Mouse (Mus musculus): ENCODE data around the gene Wasf3. TPM values are rescaled to one million over a fixed set of nuclear protein-coding genes. Genes with fewer than 3 reads are reported as not detected.

Gene Wasf3
- 1.1 and 11.8 TPM in 2 replicates for polyA plus RNA-seq (2012; rRNA removed; ENCODE audit: low replicate concordance)

DNA sequence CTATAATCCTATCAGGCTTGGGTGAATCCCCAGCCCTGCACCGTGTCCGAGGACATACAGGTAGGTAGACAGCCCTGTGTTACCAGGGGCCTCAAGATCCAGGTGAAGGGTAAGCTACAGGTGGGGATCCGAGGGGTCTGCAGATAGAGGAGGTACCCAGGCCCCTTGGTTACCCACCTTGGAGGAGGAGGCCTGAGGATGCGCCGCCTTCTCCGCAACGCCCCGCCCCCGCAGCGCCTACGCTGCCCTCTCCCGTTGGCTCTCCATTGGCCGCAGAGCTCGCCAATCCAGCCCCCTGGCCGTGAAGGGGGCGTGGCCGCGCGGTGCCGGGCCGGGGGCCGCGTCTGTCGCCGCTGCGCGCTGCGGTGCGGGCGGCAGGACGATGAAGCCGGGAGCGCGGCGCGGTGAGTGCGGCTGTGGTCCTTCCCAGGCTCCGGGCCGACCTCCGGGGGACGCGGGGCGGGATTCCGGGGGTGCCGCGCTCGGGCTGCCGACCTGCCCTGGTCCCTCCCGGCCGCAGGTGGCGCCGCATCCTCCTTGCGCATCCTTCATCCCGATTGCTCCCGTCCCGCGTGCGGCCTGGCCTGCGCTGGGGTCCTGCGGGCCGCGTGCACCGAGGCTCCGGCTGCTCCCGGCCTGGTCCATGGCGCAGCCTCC, at the start of gene Wasf3:
Gene Wasf3 (plus strand): TSS at position 51 of the 657 bp plus-strand sequence.

DNA sequence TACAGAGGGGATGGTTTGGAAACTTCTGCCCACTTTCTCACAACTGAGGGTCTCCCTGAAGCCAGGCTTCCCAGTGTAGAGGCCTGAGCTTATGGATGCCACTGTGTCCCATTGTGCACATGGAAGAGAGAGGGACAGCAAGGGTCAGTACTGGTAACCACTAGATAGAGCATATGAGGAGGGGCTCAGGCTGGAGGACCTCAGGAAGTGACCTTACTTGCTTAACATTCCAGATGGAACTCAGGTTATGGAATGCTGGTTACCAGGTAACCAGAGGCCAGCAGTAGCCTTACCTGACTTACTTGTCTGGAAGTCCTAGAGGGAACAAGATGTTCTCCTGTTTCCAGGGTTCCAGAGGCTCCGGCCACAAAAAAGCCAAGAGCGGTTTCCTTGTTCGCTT, 96.9 kb downstream of the Wasf3 start, which contains the start of gene Gm6408:
Gene Gm6408 (plus strand): TSS at position 301 of the 400 bp plus-strand sequence.

GRCm38 (mm10) chr5:146491063-146491462, 106.3 kb downstream of the Wasf3 start, which contains the start of gene Gm6370:
Gm6370 (plus strand) TSS chr5:146491363.

DNA sequence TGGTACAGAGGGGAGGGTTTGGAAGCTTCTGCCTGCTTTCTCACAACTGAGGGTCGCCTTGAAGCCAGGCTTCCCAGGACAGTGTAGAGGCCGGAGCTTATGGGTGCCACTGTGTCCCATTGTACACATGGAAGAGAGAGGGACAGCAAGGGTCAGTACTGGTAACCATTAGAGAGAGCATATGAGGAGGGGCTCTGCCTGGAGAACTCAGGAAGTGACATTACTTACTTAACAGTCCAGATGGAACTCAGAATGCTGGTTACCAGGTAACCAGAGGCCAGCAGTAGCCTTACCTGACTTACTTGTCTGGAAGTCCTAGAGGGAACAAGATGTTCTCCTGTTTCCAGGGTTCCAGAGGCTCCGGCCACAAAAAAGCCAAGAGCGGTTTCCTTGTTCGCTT, 117.3 kb downstream of the Wasf3 start, which contains the start of gene 4930449I24Rik:
Gene 4930449I24Rik (plus strand): TSS at position 301 of the 400 bp plus-strand sequence.

GRCm38 (mm10) chr5:146513823-146514222, 129.0 kb downstream of the Wasf3 start, which contains the start of gene Gm3402:
Gm3402 (plus strand) TSS chr5:146514123.

Other genes with a start within 250 kb of the Wasf3 start
- gene Gm5565, start 224.4 kb upstream of the Wasf3 start, polyA plus RNA-seq (2012; rRNA removed; ENCODE audit: low replicate concordance), result not detected in 2 replicates
- not detected in 2 replicates for gene Gm6309, start 214.3 kb upstream of the Wasf3 start, polyA plus RNA-seq (2012; rRNA removed; ENCODE audit: low replicate concordance)
- 0.70 and 0.84 TPM in 2 replicates for gene 1700001J03Rik, start 199.7 kb upstream of the Wasf3 start, polyA plus RNA-seq (2012; rRNA removed; ENCODE audit: low replicate concordance)
- gene Rnf6, start 163.4 kb upstream of the Wasf3 start, polyA plus RNA-seq (2012; rRNA removed; ENCODE audit: low replicate concordance), result 23.9 and 27.3 TPM in 2 replicates
- gene Cdk8, start 153.8 kb upstream of the Wasf3 start, polyA plus RNA-seq (2012; rRNA removed; ENCODE audit: low replicate concordance), result 32.0 and 40.5 TPM in 2 replicates
- not detected in 2 replicates for gene Gm6408, start 97.0 kb downstream of the Wasf3 start, polyA plus RNA-seq (2012; rRNA removed; ENCODE audit: low replicate concordance)
- gene Gm6370, start 106.4 kb downstream of the Wasf3 start, polyA plus RNA-seq (2012; rRNA removed; ENCODE audit: low replicate concordance), result not detected in 2 replicates
- not detected in 2 replicates for gene 4930449I24Rik, start 117.4 kb downstream of the Wasf3 start, polyA plus RNA-seq (2012; rRNA removed; ENCODE audit: low replicate concordance)
- not detected in 2 replicates for gene Gm3402, start 129.1 kb downstream of the Wasf3 start, polyA plus RNA-seq (2012; rRNA removed; ENCODE audit: low replicate concordance)
- gene Gm3404, start 140.8 kb downstream of the Wasf3 start, polyA plus RNA-seq (2012; rRNA removed; ENCODE audit: low replicate concordance), result not detected in 2 replicates
- gene Gm3409, start 152.7 kb downstream of the Wasf3 start, polyA plus RNA-seq (2012; rRNA removed; ENCODE audit: low replicate concordance), result not detected in 2 replicates
- not detected in 2 replicates for gene Gm3415, start 171.2 kb downstream of the Wasf3 start, polyA plus RNA-seq (2012; rRNA removed; ENCODE audit: low replicate concordance)
- gene Gpr12, start 200.3 kb downstream of the Wasf3 start, polyA plus RNA-seq (2012; rRNA removed; ENCODE audit: low replicate concordance), result 0.67 TPM in 1 of 2 replicates, not detected in the other

All from subcutaneous adipose tissue, adult 2 months (tissue).